Mouse (Mus musculus) kidney, embryonic 14.5 days (tissue): Measurements from ENCODE around the gene Hmga1. TPM values are rescaled to one million over a fixed set of nuclear protein-coding genes. Genes with fewer than 3 reads are reported as not detected.
A peak's percentile ranks its signal among the peaks of the same experiment; 100 is the strongest.

Experiments
- ATAC-seq: fragments of 200-750 bp; cut with Nextera tagmentation; 2 replicates; pipeline ENCODE4 v1.8.0; 2017; ENCODE audit warnings: moderate number of reproducible peaks, mild to moderate bottlenecking, moderate TSS enrichment, moderate library complexity; ENCODE audit not compliant: low FRiP score, low TSS enrichment
- H3K27ac ChIP-seq: fragments of 300-500 bp; sonication (generic); 2 replicates; pipeline ENCODE4 v1.5.1; 2014; ENCODE audit warnings: low read depth, mild to moderate bottlenecking, low read length, moderate library complexity, mixed read lengths
- H3K27me3 ChIP-seq: fragments of 300-500 bp; sonication (generic); 2 replicates; pipeline ENCODE4 v1.6.1; 2014; ENCODE audit warnings: mild to moderate bottlenecking, low read length; ENCODE audit not compliant: control insufficient read depth, insufficient read depth
- H3K36me3 ChIP-seq: fragments of 300-500 bp; sonication (generic); 2 replicates; pipeline ENCODE4 v1.6.1; 2014; ENCODE audit warnings: low read length, mixed read lengths; ENCODE audit not compliant: control insufficient read depth, insufficient read depth
- H3K4me1 ChIP-seq: fragments of 300-500 bp; sonication (generic); 2 replicates; pipeline ENCODE4 v1.6.1; 2014; ENCODE audit warnings: low read length, mixed read lengths; ENCODE audit not compliant: control insufficient read depth, insufficient read depth
- H3K4me2 ChIP-seq: fragments of 300-500 bp; sonication (generic); replicated peaks from 2 replicates; pipeline ENCODE4 v1.6.1; 2014; ENCODE audit warnings: low read depth, mild to moderate bottlenecking, low read length
- H3K4me3 ChIP-seq: fragments of 300-500 bp; sonication (generic); 2 replicates; pipeline ENCODE4 v1.5.1; 2014; ENCODE audit warnings: mild to moderate bottlenecking, low read length
- H3K9ac ChIP-seq: fragments of 300-500 bp; sonication (generic); 2 replicates; pipeline ENCODE4 v1.6.1; 2014; ENCODE audit warnings: low read depth, mild to moderate bottlenecking, low read length, moderate library complexity
- H3K9me3 ChIP-seq: fragments of 300-500 bp; sonication (generic); 2 replicates; pipeline ENCODE4 v1.6.1; 2016; ENCODE audit warnings: low read length; ENCODE audit not compliant: control insufficient read depth
- WGBS: fragments of 180-500 bp; shearing (Covaris S2); extraction: QIAGEN DNeasy Blood & Tissue Kit; methylation state at CpG from one replicate; pipeline ENCODE4 v1.1.7; 2014; 5-methylcytosine and 5-hydroxymethylcytosine counted together
- polyA plus RNA-seq: library from polyadenylated mRNA; unstranded; fragments of >200 nt; fragmentation: Nextera tagmentation; extraction: Ambion mirVana; gene quantifications from 2 replicates; pipeline ENCODE4 v1.2.1, GENCODE M21; 2014

Hmga1 gene
- polyA plus RNA-seq, 1 experiment from 2014 or later = 355 TPM

GRCm38 (mm10) chr17:27563771-27564244 lies 7.5 kb downstream of the Hmga1 start:
- Histone ChIP-seq H3K36me3 (peaks cover 21% of the 10 kb centered on the region; the same call in 1 of the 2 replicates), H3K9ac (no peak overlapping the region), H3K4me3 (no peak overlapping the region), H3K4me1 (peaks cover 13% of the 10 kb centered on the region), H3K4me2 (no peak overlapping the region), H3K27ac (no peak overlapping the region), H3K9me3 (no peaks in the 10 kb centered on the region), H3K27me3 (no peaks in the 10 kb centered on the region)
- ATAC-seq = no peak
- 52% methylated on average over 7 of the region's 7 CpGs for WGBS

- H3K4me2 ChIP-seq = peak overlapping the region; percentile 88
- no peaks in the 10 kb centered on the region for H3K9me3 ChIP-seq
- H3K36me3 ChIP-seq = peaks cover 21% of the 10 kb centered on the region; the same call in 1 of the 2 replicates
- H3K4me1 ChIP-seq = peaks cover 8% of the 10 kb centered on the region
- H3K4me3 ChIP-seq = peak overlapping the region; percentile 58
- 15% methylated on average over 20 of the region's 20 CpGs for WGBS
- peak overlapping the region; percentile 53 for H3K9ac ChIP-seq
- ATAC-seq = no peak
- no peak overlapping the region for H3K27ac ChIP-seq
- no peaks in the 10 kb centered on the region for H3K27me3 ChIP-seq
Measured at GRCm38 (mm10) chr17:27564391-27565162, 8.3 kb downstream of the Hmga1 start.

- H3K27me3 ChIP-seq = no peaks in the 10 kb centered on the region
- under 1% methylated on average over 40 of the region's 58 CpGs for WGBS
- no peaks in the 10 kb centered on the region for H3K9me3 ChIP-seq
- ATAC-seq = peak; percentile 92
- peaks cover 8% of the 10 kb centered on the region for H3K4me1 ChIP-seq
- peaks cover 18% of the 10 kb centered on the region; the same call in 1 of the 2 replicates for H3K36me3 ChIP-seq
- H3K4me3 ChIP-seq = peak within 1 kb of the TSS; percentile 58
- peak within 1 kb of the TSS; percentile 56 for H3K9ac ChIP-seq
- peak within 1 kb of the TSS; percentile 88 for H3K4me2 ChIP-seq
- H3K27ac ChIP-seq = peak within 1 kb of the TSS; percentile 20; the same call in 1 of the 2 replicates
Measured at GRCm38 (mm10) chr17:27565163-27565941, 9.1 kb downstream of the Hmga1 start, which contains the start of gene AI413582. Gene AI413582, minus strand, starts transcription at chr17:27565756.

GRCm38 (mm10) chr17:27565942-27566267 lies 9.6 kb downstream of the Hmga1 start:
- H3K4me2 ChIP-seq = peak overlapping the region; percentile 88
- peak overlapping the region; percentile 56; the same call in 1 of the 2 replicates for H3K9ac ChIP-seq
- H3K9me3 ChIP-seq = no peaks in the 10 kb centered on the region
- H3K36me3 ChIP-seq = peaks cover 13% of the 10 kb centered on the region; the same call in 1 of the 2 replicates
- WGBS = under 1% methylated on average over 13 of the region's 13 CpGs
- peak overlapping the region; percentile 58 for H3K4me3 ChIP-seq
- no peak for ATAC-seq
- H3K4me1 ChIP-seq = peaks cover 8% of the 10 kb centered on the region
- H3K27ac ChIP-seq = no peak overlapping the region
- H3K27me3 ChIP-seq = no peaks in the 10 kb centered on the region

GRCm38 (mm10) chr17:27568228-27568627 lies 11.9 kb downstream of the Hmga1 start:
- ATAC-seq = no peak
- no peaks in the 10 kb centered on the region for H3K27me3 ChIP-seq
- no peaks in the 10 kb centered on the region for H3K36me3 ChIP-seq
- no peak overlapping the region for H3K4me3 ChIP-seq
- H3K9me3 ChIP-seq = no peaks in the 10 kb centered on the region
- H3K4me2 ChIP-seq = no peak overlapping the region
- H3K9ac ChIP-seq = no peak overlapping the region
- peaks cover 8% of the 10 kb centered on the region for H3K4me1 ChIP-seq
- H3K27ac ChIP-seq = no peak overlapping the region
- 93% methylated on average over 5 of the region's 5 CpGs for WGBS

GRCm38 (mm10) chr17:27571315-27571714 lies 15.0 kb downstream of the Hmga1 start:
- Histone ChIP-seq H3K4me2 (no peak overlapping the region), H3K27ac (no peak overlapping the region), H3K27me3 (no peaks in the 10 kb centered on the region), H3K36me3 (peaks cover 11% of the 10 kb centered on the region; the same call in 1 of the 2 replicates), H3K4me3 (no peak overlapping the region), H3K9me3 (no peaks in the 10 kb centered on the region), H3K9ac (no peak overlapping the region), H3K4me1 (no peaks in the 10 kb centered on the region)
- ATAC-seq = no peak
- WGBS = 70% methylated on average over 8 of the region's 8 CpGs

- Histone ChIP-seq H3K27ac (no peak overlapping the region), H3K9ac (no peak overlapping the region), H3K4me1 (no peaks in the 10 kb centered on the region), H3K4me3 (no peak overlapping the region), H3K4me2 (no peak overlapping the region), H3K9me3 (no peaks in the 10 kb centered on the region), H3K36me3 (peaks cover 26% of the 10 kb centered on the region; the same call in 1 of the 2 replicates), H3K27me3 (no peaks in the 10 kb centered on the region)
- ATAC-seq = no peak
- WGBS = 85% methylated on average over 10 of the region's 10 CpGs
Measured at GRCm38 (mm10) chr17:27573772-27574320, 17.5 kb downstream of the Hmga1 start.

- Histone ChIP-seq H3K9me3 (no peaks in the 10 kb centered on the region), H3K9ac (no peak overlapping the region), H3K4me3 (no peak overlapping the region), H3K4me2 (no peak overlapping the region), H3K27ac (no peak overlapping the region), H3K36me3 (peaks cover 34% of the 10 kb centered on the region), H3K4me1 (no peaks in the 10 kb centered on the region), H3K27me3 (no peaks in the 10 kb centered on the region)
- no peak for ATAC-seq
- WGBS = 95% methylated on average over 15 of the region's 16 CpGs
Measured at GRCm38 (mm10) chr17:27574470-27575115, 18.3 kb downstream of the Hmga1 start.
